Mouse (Mus musculus) testis, adult 2 months (tissue): ENCODE measurements around the gene Dffb. TPM values are rescaled to one million over a fixed set of nuclear protein-coding genes. Genes with fewer than 3 reads are reported as not detected.

ENCODE experiments used
- H3K27ac ChIP-seq: fragments of 200-500 bp; 2 replicates; pipeline ENCODE4 v1.5.1; 2012; ENCODE audit warnings: low read depth, low read length; ENCODE audit not compliant: control insufficient read depth, insufficient read depth
- H3K27me3 ChIP-seq: fragments of 200-500 bp; 2 replicates; pipeline ENCODE4 v1.6.1; 2012; ENCODE audit warnings: mild to moderate bottlenecking, low read length, moderate library complexity; ENCODE audit not compliant: control insufficient read depth, insufficient read depth
- H3K36me3 ChIP-seq: fragments of 200-500 bp; 2 replicates; pipeline ENCODE4 v1.6.1; 2012; ENCODE audit warnings: mild to moderate bottlenecking, low read length; ENCODE audit not compliant: control insufficient read depth, insufficient read depth
- H3K4me1 ChIP-seq: fragments of 200-500 bp; 2 replicates; pipeline ENCODE4 v1.6.1; 2012; ENCODE audit warnings: low read length; ENCODE audit not compliant: control insufficient read depth, insufficient read depth
- H3K4me3 ChIP-seq: fragments of 200-500 bp; 2 replicates; pipeline ENCODE4 v1.5.1; 2012; ENCODE audit warnings: low read depth, mild to moderate bottlenecking, low read length, moderate library complexity, mixed read lengths; ENCODE audit not compliant: control insufficient read depth
- CTCF ChIP-seq: fragments of 200-500 bp; IDR thresholded peaks from 2 replicates; pipeline ENCODE4 v1.5.1; 2012; ENCODE audit warnings: low read depth, mild to moderate bottlenecking, inconsistent platforms, low read length, moderate library complexity; ENCODE audit not compliant: control insufficient read depth, insufficient read depth, insufficient replicate concordance
- POLR2A ChIP-seq: fragments of 200-500 bp; IDR thresholded peaks from 2 replicates; pipeline ENCODE4 v1.6.1; 2012; ENCODE audit warnings: low read depth, mild to moderate bottlenecking, inconsistent platforms, low read length, moderate library complexity; ENCODE audit not compliant: control insufficient read depth
- polyA plus RNA-seq: library from polyadenylated mRNA; depleted of rRNA; stranded (reverse); fragments of >200 nt; gene quantifications from 2 replicates; pipeline ENCODE4 v1.2.3, GENCODE M21; 2012; rRNA removed

Gene Dffb
- polyA plus RNA-seq: 4.6 and 4.7 TPM in 2 replicates

GRCm38 (mm10) chr4:153974431-153975291, at the start of gene Dffb, which contains the start of gene Cep104:
Gene Dffb, minus strand, starts transcription at chr4:153975126.
Gene Cep104, plus strand, starts transcription at chr4:153975194.
- Histone ChIP-seq H3K27ac (peak within 1 kb of the TSS; percentile 68), H3K4me3 (peak within 1 kb of the TSS; percentile 93), H3K36me3 (no peaks in the 10 kb centered on the region; the same call in none of the 2 replicates), H3K27me3 (no peaks in the 10 kb centered on the region), H3K4me1 (peaks cover 8% of the 10 kb centered on the region)
- peak; percentile 92 for TF ChIP-seq POLR2A
- 0 out of 2 replicates have a peak, but pooled peaks have one; percentile 16 for TF ChIP-seq CTCF

GRCm38 (mm10) chr4:154023754-154024601, 49.1 kb upstream of the Dffb start:
- Histone ChIP-seq H3K4me1 (peaks cover 12% of the 10 kb centered on the region), H3K27me3 (no peaks in the 10 kb centered on the region), H3K27ac (peak overlapping the region; percentile 86), H3K36me3 (no peaks in the 10 kb centered on the region; the same call in 1 of the 2 replicates), H3K4me3 (no peak overlapping the region; the same call in 1 of the 2 replicates)
- no peak for TF ChIP-seq CTCF
- no peak for TF ChIP-seq POLR2A

GRCm38 (mm10) chr4:154022844-154023243, 47.9 kb upstream of the Dffb start:
- H3K4me3 ChIP-seq: no peak overlapping the region
- peak overlapping the region; percentile 46 for H3K27ac ChIP-seq
- H3K36me3 ChIP-seq: no peaks in the 10 kb centered on the region; the same call in 1 of the 2 replicates
- H3K4me1 ChIP-seq: peaks cover 12% of the 10 kb centered on the region
- no peaks in the 10 kb centered on the region for H3K27me3 ChIP-seq
- TF ChIP-seq POLR2A (no peak), CTCF (no peak)

GRCm38 (mm10) chr4:154022407-154022806, 47.5 kb upstream of the Dffb start:
- no peaks in the 10 kb centered on the region; the same call in 1 of the 2 replicates for H3K36me3 ChIP-seq
- no peaks in the 10 kb centered on the region for H3K27me3 ChIP-seq
- H3K4me3 ChIP-seq: no peak overlapping the region

GRCm38 (mm10) chr4:154021432-154021831, 46.5 kb upstream of the Dffb start:
- H3K36me3 ChIP-seq: no peaks in the 10 kb centered on the region; the same call in 1 of the 2 replicates

More at GRCm38 (mm10) chr4:154022407-154022806, 47.5 kb upstream of the Dffb start:
- H3K27ac ChIP-seq: peak overlapping the region; percentile 57
- H3K4me1 ChIP-seq: peaks cover 12% of the 10 kb centered on the region
- no peak for TF ChIP-seq POLR2A
- no peak for TF ChIP-seq CTCF

GRCm38 (mm10) chr4:154019571-154019970, 44.6 kb upstream of the Dffb start:
- no peak overlapping the region for H3K4me3 ChIP-seq
- H3K27me3 ChIP-seq: no peaks in the 10 kb centered on the region
- H3K27ac ChIP-seq: no peak overlapping the region
- H3K36me3 ChIP-seq: no peaks in the 10 kb centered on the region; the same call in 1 of the 2 replicates
- TF ChIP-seq POLR2A (no peak), CTCF (peak; percentile 57; the same call in 1 of the 2 replicates)
- H3K4me1 ChIP-seq: peaks cover 3% of the 10 kb centered on the region

More at GRCm38 (mm10) chr4:154021432-154021831, 46.5 kb upstream of the Dffb start:
- H3K27me3 ChIP-seq: no peaks in the 10 kb centered on the region
- peaks cover 12% of the 10 kb centered on the region for H3K4me1 ChIP-seq
- H3K4me3 ChIP-seq: no peak overlapping the region
- H3K27ac ChIP-seq: no peak overlapping the region; the same call in 1 of the 2 replicates
- TF ChIP-seq CTCF (no peak), POLR2A (peak; percentile 20; the same call in 1 of the 2 replicates)
